Mouse (Mus musculus) lung, embryonic 14.5 days (tissue): ENCODE measurements around the gene Tnfrsf23. TPM values are rescaled to one million over a fixed set of nuclear protein-coding genes. Genes with fewer than 3 reads are reported as not detected.
"Not testable (repeated sequence)": the region's sequence is repeated elsewhere in the genome, so short reads cannot be mapped to it uniquely, and the experiment has no call there.

Experiments used
- ATAC-seq: fragments of 200-750 bp; cut with Nextera tagmentation; 2 replicates; pipeline ENCODE4 v1.8.0; 2017; ENCODE audit warnings: mild to moderate bottlenecking, moderate TSS enrichment, moderate library complexity; ENCODE audit not compliant: insufficient read depth
- DNase-seq: peaks from one replicate; pipeline ENCODE4 v3.0.0-alpha.2; 2015
- H3K27ac ChIP-seq: fragments of 300-500 bp; sonication (generic); 2 replicates; pipeline ENCODE4 v1.5.1; 2014; ENCODE audit warnings: low read depth, mild to moderate bottlenecking, moderate library complexity
- H3K27me3 ChIP-seq: fragments of 300-500 bp; sonication (generic); 2 replicates; pipeline ENCODE4 v1.6.1; 2014; ENCODE audit warnings: low read length, control low read depth; ENCODE audit not compliant: insufficient read depth
- H3K36me3 ChIP-seq: fragments of 300-500 bp; sonication (generic); 2 replicates; pipeline ENCODE4 v1.6.1; 2014; ENCODE audit warnings: control low read depth; ENCODE audit not compliant: insufficient read depth
- H3K4me1 ChIP-seq: fragments of 300-500 bp; sonication (generic); 2 replicates; pipeline ENCODE4 v1.6.1; 2014; ENCODE audit warnings: antibody characterized with exemption, control low read depth; ENCODE audit not compliant: insufficient read depth
- H3K4me2 ChIP-seq: fragments of 300-500 bp; sonication (generic); 2 replicates; pipeline ENCODE4 v1.6.1; 2014; ENCODE audit warnings: mild to moderate bottlenecking
- H3K4me3 ChIP-seq: fragments of 300-500 bp; sonication (generic); 2 replicates; pipeline ENCODE4 v1.5.1; 2014; ENCODE audit warnings: low read depth, low read length
- H3K9ac ChIP-seq: fragments of 300-500 bp; sonication (generic); 2 replicates; pipeline ENCODE4 v1.6.1; 2014
- H3K9me3 ChIP-seq: fragments of 300-500 bp; sonication (generic); 2 replicates; pipeline ENCODE4 v1.6.1; 2016; ENCODE audit warnings: low read depth, low read length, control low read depth
- CTCF ChIP-seq: IDR thresholded peaks from 2 replicates; pipeline ENCODE4 v1.5.1; 2016; ENCODE audit warnings: antibody characterized with exemption, low read depth
- WGBS: fragments of 180-500 bp; shearing (Covaris S2); extraction: QIAGEN DNeasy Blood & Tissue Kit; methylation state at CpG from one replicate; pipeline ENCODE4 v1.1.7; 2014; 5-methylcytosine and 5-hydroxymethylcytosine counted together
- polyA plus RNA-seq: library from polyadenylated mRNA; unstranded; fragments of >200 nt; fragmentation: Nextera tagmentation; extraction: Ambion mirVana; gene quantifications from 2 replicates; pipeline ENCODE4 v1.2.1, GENCODE M21; 2014

The Tnfrsf23 gene
- polyA plus RNA-seq, 1 experiment from 2014 or later = 1.1 TPM

- Histone ChIP-seq H3K9me3 (no peaks in the 10 kb centered on the region), H3K4me3 (no peak overlapping the region), H3K27ac (no peak overlapping the region), H3K4me2 (no peak overlapping the region), H3K36me3 (no peaks in the 10 kb centered on the region), H3K27me3 (no peaks in the 10 kb centered on the region), H3K9ac (no peak overlapping the region), H3K4me1 (no peaks in the 10 kb centered on the region)
- DNase-seq (no peak), ATAC-seq (no peak)
- 92% methylated on average over 1 of the region's 1 CpGs for WGBS
- TF ChIP-seq CTCF = no peak
Measured at GRCm38 (mm10) chr7:143681566-143681965, 4.1 kb downstream of the Tnfrsf23 start.

GRCm38 (mm10) chr7:143680836-143681235 is 4.8 kb downstream of the Tnfrsf23 start:
- not testable (repeated sequence) for H3K27me3 ChIP-seq, DNase-seq, H3K9me3 ChIP-seq, ATAC-seq, H3K9ac ChIP-seq, H3K4me2 ChIP-seq, H3K4me3 ChIP-seq, H3K4me1 ChIP-seq, H3K36me3 ChIP-seq, H3K27ac ChIP-seq
- WGBS = 47% methylated on average over 2 of the region's 2 CpGs

- not testable (repeated sequence) for H3K27ac ChIP-seq, DNase-seq, ATAC-seq, H3K27me3 ChIP-seq, H3K36me3 ChIP-seq, H3K4me1 ChIP-seq, H3K4me3 ChIP-seq, H3K9ac ChIP-seq, H3K4me2 ChIP-seq, H3K9me3 ChIP-seq
- WGBS = 87% methylated on average over 2 of the region's 2 CpGs
Measured at GRCm38 (mm10) chr7:143679650-143680049, 6.0 kb downstream of the Tnfrsf23 start.

GRCm38 (mm10) chr7:143666427-143667311 is 19.0 kb downstream of the Tnfrsf23 start:
- Histone ChIP-seq H3K27ac (no peak overlapping the region), H3K4me1 (no peaks in the 10 kb centered on the region), H3K9ac (no peak overlapping the region), H3K4me2 (no peak overlapping the region), H3K36me3 (no peaks in the 10 kb centered on the region), H3K9me3 (no peaks in the 10 kb centered on the region), H3K4me3 (no peak overlapping the region), H3K27me3 (no peaks in the 10 kb centered on the region)
- TF ChIP-seq CTCF = no peak
- DNase-seq (peak; percentile 17), ATAC-seq (no peak)

DNA sequence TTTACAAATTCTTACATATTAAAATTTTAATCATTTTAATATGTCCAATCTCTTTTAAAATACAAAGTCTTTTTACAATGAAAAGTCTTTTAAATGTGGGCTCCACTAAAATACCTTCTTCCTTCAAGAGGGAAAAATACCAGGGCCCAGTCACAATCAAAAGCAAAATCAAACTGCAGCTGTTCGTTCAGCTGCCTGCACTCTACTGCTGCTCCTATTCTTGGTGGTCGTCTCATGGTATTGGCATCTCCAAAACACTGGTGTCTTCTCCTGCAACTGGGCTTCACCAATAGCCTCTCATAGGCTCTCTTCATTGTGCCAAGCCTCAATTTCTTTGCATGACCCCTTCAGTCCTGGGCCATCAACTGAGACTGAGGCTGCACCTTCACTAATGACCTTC is 22.2 kb downstream of the Tnfrsf23 start:
- Histone ChIP-seq H3K9me3 (no peaks in the 10 kb centered on the region), H3K36me3 (no peaks in the 10 kb centered on the region), H3K27ac (no peak overlapping the region), H3K4me2 (no peak overlapping the region), H3K9ac (no peak overlapping the region), H3K27me3 (no peaks in the 10 kb centered on the region), H3K4me3 (no peak overlapping the region), H3K4me1 (no peaks in the 10 kb centered on the region)
- no peak for DNase-seq
- ATAC-seq = no peak
- WGBS = 71% methylated on average over 2 of the region's 2 CpGs
- no peak for TF ChIP-seq CTCF

DNA sequence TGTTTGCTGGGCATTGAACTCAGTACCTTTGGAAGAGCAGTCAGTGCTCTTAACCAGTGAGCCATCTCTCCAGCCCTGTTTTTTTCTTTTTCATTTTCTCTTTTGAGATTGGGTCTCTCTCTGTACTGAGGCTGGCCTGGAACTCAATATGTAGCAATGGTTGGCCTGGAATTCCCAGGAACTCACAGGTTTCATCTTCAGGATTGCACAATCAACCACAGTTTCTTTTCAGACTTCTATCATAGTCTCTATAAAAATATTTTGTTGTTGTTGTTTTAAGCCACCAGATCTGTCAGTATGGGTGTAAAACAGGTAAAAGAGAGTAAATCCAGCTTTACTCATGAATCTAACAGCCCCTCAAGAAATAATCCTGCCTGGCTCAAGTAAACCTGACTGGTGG is 24.9 kb downstream of the Tnfrsf23 start:
- no peak overlapping the region for H3K27ac ChIP-seq
- H3K9ac ChIP-seq = no peak overlapping the region
- no peak for ATAC-seq
- no peaks in the 10 kb centered on the region for H3K36me3 ChIP-seq
- H3K4me2 ChIP-seq = no peak overlapping the region
- no peak for DNase-seq
- H3K27me3 ChIP-seq = no peaks in the 10 kb centered on the region
- no peak for TF ChIP-seq CTCF
- no peaks in the 10 kb centered on the region for H3K9me3 ChIP-seq
- no peak overlapping the region for H3K4me3 ChIP-seq
- no peaks in the 10 kb centered on the region for H3K4me1 ChIP-seq

GRCm38 (mm10) chr7:143649769-143650346 is 35.8 kb downstream of the Tnfrsf23 start:
- not testable (repeated sequence) for H3K27ac ChIP-seq, H3K9me3 ChIP-seq, DNase-seq, H3K27me3 ChIP-seq, H3K9ac ChIP-seq, H3K4me1 ChIP-seq, H3K36me3 ChIP-seq
- WGBS = 51% methylated on average over 10 of the region's 10 CpGs
- H3K4me3 ChIP-seq = peak overlapping the region; percentile 49
- peak overlapping the region; percentile 89 for H3K4me2 ChIP-seq
- ATAC-seq = peak; percentile 49
